Mouse (Mus musculus) heart, embryonic 11.5 days (tissue): Measurements from ENCODE around the gene Zbtb8a. TPM values are rescaled to one million over a fixed set of nuclear protein-coding genes. Genes with fewer than 3 reads are reported as not detected.

Experiments
- ATAC-seq: fragments of 200-750 bp; cut with Nextera tagmentation; replicated peaks from 2 replicates; pipeline ENCODE4 v1.8.0; 2017; ENCODE audit warnings: moderate library complexity; ENCODE audit not compliant: insufficient number of reproducible peaks, low FRiP score, low TSS enrichment
- H3K27ac ChIP-seq: fragments of 300-500 bp; sonication (generic); 2 replicates; pipeline ENCODE4 v1.5.1; 2014; ENCODE audit warnings: mild to moderate bottlenecking, low read depth, low read length
- H3K27me3 ChIP-seq: fragments of 300-500 bp; sonication (generic); 2 replicates; pipeline ENCODE4 v1.6.1; 2014; ENCODE audit warnings: mild to moderate bottlenecking, low read length, mixed read lengths; ENCODE audit not compliant: control insufficient read depth, insufficient read depth
- H3K36me3 ChIP-seq: fragments of 300-500 bp; sonication (generic); 2 replicates; pipeline ENCODE4 v1.6.1; 2014; ENCODE audit warnings: mild to moderate bottlenecking, low read length, moderate library complexity, mixed read lengths; ENCODE audit not compliant: control insufficient read depth, insufficient read depth
- H3K4me1 ChIP-seq: fragments of 300-500 bp; sonication (generic); 2 replicates; pipeline ENCODE4 v1.6.1; 2014; ENCODE audit warnings: low read length; ENCODE audit not compliant: control insufficient read depth, insufficient read depth
- H3K4me2 ChIP-seq: fragments of 300-500 bp; sonication (generic); 2 replicates; pipeline ENCODE4 v1.6.1; 2014; ENCODE audit warnings: mild to moderate bottlenecking, moderate library complexity
- H3K4me3 ChIP-seq: fragments of 300-500 bp; sonication (generic); 2 replicates; pipeline ENCODE4 v1.5.1; 2014; ENCODE audit warnings: low read depth, low read length
- H3K9ac ChIP-seq: fragments of 300-500 bp; sonication (generic); 2 replicates; pipeline ENCODE4 v1.6.1; 2014; ENCODE audit warnings: mild to moderate bottlenecking, low read depth, low read length, moderate library complexity
- H3K9me3 ChIP-seq: fragments of 300-500 bp; sonication (generic); replicated peaks from 2 replicates; pipeline ENCODE4 v1.6.1; 2016; ENCODE audit warnings: low read length; ENCODE audit not compliant: control insufficient read depth
- WGBS: fragments of 180-500 bp; shearing (Covaris S2); extraction: QIAGEN DNeasy Blood & Tissue Kit; methylation state at CpG from one replicate; pipeline ENCODE4 v1.1.7; 2014; ENCODE audit not compliant: insufficient replicate concordance; 5-methylcytosine and 5-hydroxymethylcytosine counted together
- polyA plus RNA-seq: library from polyadenylated mRNA; unstranded; fragments of >200 nt; fragmentation: Nextera tagmentation; extraction: Ambion mirVana; gene quantifications from 2 replicates; pipeline ENCODE4 v1.2.1, GENCODE M21; 2014

Gene Zbtb8a
- polyA plus RNA-seq, 1 experiment from 2014 or later, result 7.9 TPM

DNA sequence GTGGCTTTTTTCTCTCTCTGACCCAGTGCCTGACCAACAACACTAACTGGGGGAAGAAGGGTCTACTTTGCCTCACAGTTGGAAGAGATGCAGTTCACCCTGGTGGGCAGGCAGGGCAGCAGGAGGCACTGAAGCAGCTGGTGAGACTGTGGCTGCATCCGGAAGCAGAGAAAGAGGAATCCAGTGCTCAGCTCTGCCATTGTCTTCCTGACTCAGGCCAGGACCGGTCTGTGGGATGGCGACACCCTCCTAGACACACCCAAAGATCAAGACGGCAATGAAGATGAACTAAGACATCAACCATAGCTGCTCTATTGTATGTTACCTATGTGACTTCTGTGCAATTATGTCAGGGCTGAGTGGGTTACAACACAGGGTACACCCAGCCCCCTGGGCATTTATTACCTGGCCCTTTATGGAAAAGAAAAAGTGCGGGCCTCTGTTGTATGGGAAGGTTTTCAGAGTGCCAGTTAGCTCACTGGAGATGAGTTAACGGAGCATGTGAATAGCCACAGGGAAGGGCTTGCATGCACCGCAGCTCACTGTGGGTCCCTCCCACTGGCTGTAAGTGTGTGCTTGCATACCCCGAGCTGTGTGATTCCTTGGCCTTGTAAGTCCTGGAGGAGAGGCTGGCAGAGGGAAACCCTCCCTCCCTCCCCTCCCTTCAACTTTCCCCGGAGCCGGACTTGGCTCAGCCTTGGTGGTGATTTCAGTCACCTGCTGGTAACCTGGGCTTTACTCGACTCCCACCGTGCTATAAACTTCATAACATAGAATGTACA, 16.4 kb upstream of the Zbtb8a start:
- H3K4me3 ChIP-seq, result no peak overlapping the region
- H3K4me2 ChIP-seq, result no peak overlapping the region
- H3K9ac ChIP-seq, result no peak overlapping the region
- no peaks in the 10 kb centered on the region for H3K36me3 ChIP-seq
- no peaks in the 10 kb centered on the region for H3K9me3 ChIP-seq
- ATAC-seq, result 0 out of 2 replicates have a peak, but pooled peaks have one; percentile 42
- peaks cover 6% of the 10 kb centered on the region; the same call in 1 of the 2 replicates for H3K27me3 ChIP-seq
- no peak overlapping the region for H3K27ac ChIP-seq
- H3K4me1 ChIP-seq, result no peaks in the 10 kb centered on the region
- WGBS, result 59% methylated on average over 12 of the region's 12 CpGs

DNA sequence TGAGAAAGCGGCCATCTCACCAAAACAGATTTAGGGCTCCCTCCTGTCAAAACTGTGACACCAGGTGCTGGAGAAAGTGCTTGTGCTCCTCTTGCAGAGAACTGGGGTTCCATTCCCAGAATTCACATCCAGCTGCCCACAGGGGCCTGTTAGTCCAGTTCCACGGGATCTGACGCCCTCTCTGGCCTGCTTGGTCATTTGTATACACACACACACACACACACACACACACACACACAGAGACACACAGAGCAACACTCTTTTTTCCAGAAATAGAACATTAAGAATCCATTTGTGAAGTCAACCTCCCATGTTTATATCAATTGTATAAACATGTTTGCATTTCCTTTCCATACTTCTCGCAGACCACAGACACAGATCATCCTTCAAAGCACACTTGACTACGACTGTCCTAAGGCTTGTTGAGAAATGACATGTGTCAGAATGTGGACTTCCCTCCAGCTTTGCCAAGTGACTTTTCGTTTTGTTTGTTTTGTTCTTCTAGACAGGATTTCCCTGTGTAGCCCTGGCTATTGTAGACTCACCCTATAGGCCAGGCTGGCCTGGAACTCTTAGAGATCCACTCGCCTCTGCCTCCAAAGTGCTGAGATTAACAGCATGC, 13.1 kb upstream of the Zbtb8a start:
- H3K4me2 ChIP-seq, result no peak overlapping the region
- no peak overlapping the region for H3K9ac ChIP-seq
- no peaks in the 10 kb centered on the region for H3K4me1 ChIP-seq
- H3K9me3 ChIP-seq, result no peaks in the 10 kb centered on the region
- no peak overlapping the region for H3K4me3 ChIP-seq
- 81% methylated on average over 7 of the region's 7 CpGs for WGBS
- no peak for ATAC-seq
- H3K36me3 ChIP-seq, result no peaks in the 10 kb centered on the region
- H3K27me3 ChIP-seq, result peaks cover 6% of the 10 kb centered on the region; the same call in 1 of the 2 replicates
- no peak overlapping the region for H3K27ac ChIP-seq

DNA sequence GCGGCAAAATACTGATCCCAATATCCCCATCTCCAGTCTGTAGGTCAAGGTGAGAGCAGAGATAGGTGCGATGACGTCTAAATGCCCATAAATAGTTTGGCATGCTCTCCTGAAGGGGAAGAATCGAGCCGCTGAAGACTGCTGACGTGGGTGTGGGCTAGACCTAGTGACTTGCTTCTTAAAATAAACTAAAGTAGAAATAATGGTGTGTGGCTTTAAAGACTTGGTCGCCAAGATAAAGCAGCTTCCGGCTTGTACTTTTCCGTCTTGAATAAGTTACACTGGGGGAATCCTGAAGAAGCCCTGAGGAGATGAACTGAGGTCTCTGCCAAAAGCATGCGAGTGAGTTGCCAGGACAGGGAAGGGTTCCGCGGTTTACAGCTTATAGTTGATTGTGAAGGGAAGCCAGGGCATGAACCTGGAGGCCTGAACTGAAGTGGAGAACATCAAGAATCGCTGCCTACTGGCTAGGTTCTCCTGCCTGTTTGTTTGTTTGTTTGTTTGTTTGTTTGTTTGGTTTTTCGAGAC, 12.4 kb upstream of the Zbtb8a start:
- Histone ChIP-seq H3K36me3 (no peaks in the 10 kb centered on the region), H3K4me2 (no peak overlapping the region), H3K4me3 (no peak overlapping the region), H3K27ac (no peak overlapping the region), H3K9ac (no peak overlapping the region), H3K9me3 (no peaks in the 10 kb centered on the region), H3K27me3 (peaks cover 6% of the 10 kb centered on the region; the same call in 1 of the 2 replicates), H3K4me1 (no peaks in the 10 kb centered on the region)
- 74% methylated on average over 14 of the region's 14 CpGs for WGBS
- ATAC-seq, result no peak

DNA sequence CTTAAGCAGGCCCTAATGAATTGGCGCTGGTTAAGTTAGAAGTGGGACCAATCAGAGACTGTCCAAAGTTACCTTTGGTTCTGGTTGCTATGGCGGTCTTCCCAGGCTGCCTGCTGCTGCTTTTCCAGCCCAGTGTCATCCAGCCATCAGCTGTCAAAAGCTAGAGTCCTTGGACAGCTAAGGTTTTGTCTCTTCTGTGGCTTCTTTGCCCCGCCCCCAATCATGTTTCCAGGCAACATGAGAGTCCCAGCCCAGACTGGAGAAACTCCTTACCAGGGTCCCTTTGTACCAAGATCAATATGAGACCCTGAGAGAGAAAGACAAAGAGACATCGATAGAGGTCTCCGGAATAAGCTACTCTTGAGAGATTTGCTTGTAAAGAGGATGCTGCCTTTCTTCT, 10.5 kb upstream of the Zbtb8a start:
- Histone ChIP-seq H3K4me3 (no peak overlapping the region), H3K27ac (no peak overlapping the region), H3K4me1 (no peaks in the 10 kb centered on the region), H3K9me3 (no peaks in the 10 kb centered on the region), H3K27me3 (no peaks in the 10 kb centered on the region), H3K36me3 (no peaks in the 10 kb centered on the region), H3K4me2 (no peak overlapping the region), H3K9ac (no peak overlapping the region)
- ATAC-seq, result no peak
- WGBS, result 82% methylated on average over 5 of the region's 5 CpGs

DNA sequence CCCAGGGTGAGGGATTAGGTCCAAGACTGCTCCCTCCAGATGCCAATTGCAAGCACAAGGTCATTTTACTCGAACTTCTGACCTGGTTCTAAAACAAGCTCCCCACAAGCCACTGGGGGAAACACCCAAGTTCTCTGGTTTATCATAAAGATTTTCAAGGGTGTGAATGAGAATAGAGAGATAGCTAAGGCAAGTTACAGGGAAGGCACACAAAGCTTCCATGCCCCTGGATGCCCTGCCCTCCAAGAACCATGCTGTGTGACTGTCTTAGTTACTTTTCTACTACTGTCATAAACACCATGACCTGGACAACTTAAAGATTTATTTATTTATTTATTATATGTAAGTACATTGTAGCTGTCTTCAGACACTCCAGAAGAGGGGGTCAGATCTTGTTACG, 9.1 kb upstream of the Zbtb8a start:
- H3K27ac ChIP-seq, result no peak overlapping the region
- no peaks in the 10 kb centered on the region for H3K36me3 ChIP-seq
- no peak overlapping the region for H3K4me2 ChIP-seq
- 41% methylated on average over 1 of the region's 2 CpGs for WGBS
- no peaks in the 10 kb centered on the region for H3K4me1 ChIP-seq
- no peak overlapping the region for H3K9ac ChIP-seq
- no peaks in the 10 kb centered on the region for H3K9me3 ChIP-seq
- H3K4me3 ChIP-seq, result no peak overlapping the region
- no peaks in the 10 kb centered on the region for H3K27me3 ChIP-seq
- ATAC-seq, result no peak

DNA sequence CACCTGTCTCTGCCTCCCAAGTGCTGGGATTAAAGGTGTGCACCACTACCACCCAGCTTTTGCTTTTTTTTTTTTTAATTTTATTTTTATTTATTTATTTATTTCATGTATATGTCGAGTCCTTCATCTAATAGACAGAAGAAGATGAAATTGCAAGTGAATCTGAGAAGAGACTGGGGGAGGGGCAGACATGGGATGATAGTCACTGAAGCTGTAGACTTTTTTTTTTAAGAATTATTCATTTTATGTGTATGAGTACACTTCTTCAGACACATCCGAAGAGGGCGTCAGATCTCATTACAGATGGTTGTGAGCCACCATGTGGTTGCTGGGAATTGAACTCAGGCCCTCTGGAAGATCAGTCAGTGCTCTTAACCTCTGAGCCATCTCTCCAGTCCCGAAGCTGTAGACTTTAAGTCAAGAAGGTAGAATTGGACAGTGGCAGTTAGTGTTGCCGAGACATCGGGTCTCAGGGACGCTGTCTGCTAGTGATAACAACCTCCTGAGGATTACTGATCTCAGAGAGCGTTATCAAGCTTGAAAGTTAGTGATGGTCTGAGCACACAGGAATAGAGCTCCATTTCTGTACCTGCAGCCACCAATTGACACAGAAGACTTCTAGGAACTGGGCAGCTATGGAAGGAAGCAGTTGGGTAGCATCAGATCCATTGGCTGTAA, 8.5 kb upstream of the Zbtb8a start:
- Histone ChIP-seq H3K36me3 (no peaks in the 10 kb centered on the region), H3K27me3 (no peaks in the 10 kb centered on the region), H3K4me1 (no peaks in the 10 kb centered on the region), H3K9ac (no peak overlapping the region), H3K9me3 (no peaks in the 10 kb centered on the region), H3K27ac (no peak overlapping the region), H3K4me3 (no peak overlapping the region), H3K4me2 (no peak overlapping the region)
- ATAC-seq, result no peak
- WGBS, result 70% methylated on average over 8 of the region's 8 CpGs

DNA sequence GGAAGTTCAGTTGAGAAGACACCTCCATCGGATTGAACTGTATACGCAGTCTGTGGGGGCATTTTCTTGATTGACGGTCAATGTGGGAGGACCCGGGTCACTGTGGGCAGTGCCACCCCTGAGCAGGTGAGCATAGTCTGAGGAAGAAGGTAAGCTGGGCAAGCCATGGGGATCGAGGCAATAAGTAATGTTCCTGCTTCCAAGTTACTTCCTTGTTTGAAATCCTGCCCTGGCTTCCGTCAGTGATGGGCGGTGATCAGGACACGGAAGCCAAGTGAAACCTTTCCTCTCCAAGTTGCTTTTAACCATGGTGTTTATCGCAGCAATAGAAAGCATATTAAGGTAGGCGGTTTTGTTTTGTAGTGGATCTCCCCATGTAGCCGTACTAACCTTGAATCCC, 7.8 kb upstream of the Zbtb8a start:
- no peak overlapping the region for H3K27ac ChIP-seq
- no peak overlapping the region for H3K9ac ChIP-seq
- WGBS, result 84% methylated on average over 11 of the region's 11 CpGs
- no peak overlapping the region for H3K4me2 ChIP-seq
- no peaks in the 10 kb centered on the region for H3K4me1 ChIP-seq
- no peaks in the 10 kb centered on the region for H3K27me3 ChIP-seq
- H3K4me3 ChIP-seq, result no peak overlapping the region
- H3K36me3 ChIP-seq, result no peaks in the 10 kb centered on the region
- no peaks in the 10 kb centered on the region for H3K9me3 ChIP-seq
- ATAC-seq, result no peak

DNA sequence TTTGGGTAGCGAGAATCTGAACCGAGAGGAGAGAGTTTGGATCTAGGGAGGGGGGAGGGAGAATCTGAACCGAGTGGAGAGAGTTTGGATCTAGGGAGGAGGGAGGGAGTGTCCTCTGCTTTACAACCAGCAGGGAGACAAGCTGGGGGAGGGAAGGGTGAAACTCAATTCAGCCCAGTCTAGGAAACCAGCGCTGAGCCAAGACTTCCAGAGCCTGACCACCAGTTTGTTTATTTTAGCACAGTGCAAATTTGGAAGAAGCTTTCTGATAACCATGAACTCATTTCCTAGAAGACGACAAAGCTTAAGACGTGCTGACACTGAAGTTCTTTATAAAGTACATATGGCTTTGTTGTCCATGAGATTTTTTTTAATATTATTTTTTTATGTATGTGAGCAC, 6.5 kb upstream of the Zbtb8a start:
- Histone ChIP-seq H3K4me2 (no peak overlapping the region), H3K36me3 (no peaks in the 10 kb centered on the region), H3K9ac (no peak overlapping the region), H3K9me3 (no peaks in the 10 kb centered on the region), H3K4me1 (no peaks in the 10 kb centered on the region), H3K4me3 (no peak overlapping the region), H3K27me3 (no peaks in the 10 kb centered on the region), H3K27ac (no peak overlapping the region)
- ATAC-seq, result no peak
- WGBS, result 18% methylated on average over 6 of the region's 6 CpGs
